20 mouse cellular contexts compared by ENCODE assay signal in the genomic region with DNA sequence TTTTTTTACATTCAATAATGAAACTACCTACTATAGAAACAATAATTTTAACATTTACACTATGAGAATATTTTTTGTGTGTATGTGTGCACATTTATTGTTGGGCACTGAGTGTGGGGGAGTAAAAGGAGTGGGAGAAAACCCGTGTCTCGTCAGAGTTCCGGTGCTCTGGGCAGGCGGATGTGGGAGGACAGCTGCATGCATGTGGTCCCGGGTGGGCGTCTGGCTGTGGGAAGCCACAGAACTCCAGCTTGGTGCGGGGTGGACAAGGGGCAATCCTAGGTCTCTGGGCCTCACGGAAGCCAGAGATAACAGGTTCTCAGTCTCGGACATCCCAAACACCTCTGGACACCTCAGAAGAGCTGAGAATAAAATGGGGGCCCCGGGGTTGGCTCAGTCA. TPM values are rescaled to one million over a fixed set of nuclear protein-coding genes. Genes with fewer than 3 reads are reported as not detected.
DNase-seq lines count a peak whose midpoint lies in the region; ATAC-seq and TF ChIP-seq lines count a peak whose summit lies in the region.
"Had no signal": no experiment of that assay in that cellular context is flagged by ENCODE, and none has a peak within 500 bp of the region (broad histone marks: within the 10 kb centered on the region; RNA-seq: fewer than 3 reads in every experiment).

No protein-coding gene starts in this region.

- 34% methylated on average over 10 of the region's 10 CpGs for WGBS in kidney, postnatal 0 days
- 64% methylated on average over 10 of the region's 10 CpGs for WGBS in liver, embryonic 14.5 days (ENCODE audit: insufficient replicate concordance)

- H3ac ChIP-seq in C2C12 (ENCODE audit: control insufficient read depth, insufficient read length, low read depth) = no peak overlapping the region

- DNase-seq in heart, adult 11 months = peak; percentile 78
- DNase-seq in heart, postnatal 4 days = no peak
- DNase-seq in kidney, postnatal 0 days (ENCODE audit: low spot score) = peak; percentile 40
- no peak for DNase-seq in kidney, adult 9 months
- no peak for DNase-seq in liver, embryonic 14.5 days (ENCODE audit: low read depth in 3 of 3, low spot score in 3 of 3)
- DNase-seq in liver = no peak
- DNase-seq: adrenal gland, postnatal 14 days; cerebellum, adult 9-11 months; gastrocnemius, postnatal 10 days; heart, adult 18-20 months; lung, postnatal 4 days; retina, postnatal 1 day; thymus, postnatal 25 days had no signal

- ATAC-seq in kidney, postnatal 0 days (replicated peaks; ENCODE audit: low FRiP score, low read depth) = 0 out of 2 replicates have a peak, but pooled peaks have one; percentile 66
- 0 out of 2 replicates have a peak, but pooled peaks have one; percentile 13 for ATAC-seq in liver, embryonic 14.5 days (ENCODE audit: insufficient read depth)
- ATAC-seq: activated CD4-positive, CD25-positive, alpha-beta regulatory T cell, adult 4 months; liver, embryonic 12.5 days had no signal

- no peaks in the 10 kb centered on the region for H3K4me1 ChIP-seq in kidney, postnatal 0 days (replicated peaks; ENCODE audit: insufficient read depth, low read length)
- H3K4me1 ChIP-seq in liver, embryonic 14.5 days (replicated peaks; ENCODE audit: control insufficient read depth in 2 of 2, insufficient read depth in 2 of 2, low read length in 1 of 2) = no peaks in the 10 kb centered on the region
- H3K4me1 ChIP-seq: forebrain, embryonic 12.5 days; heart, embryonic 13.5 days; liver, embryonic 12.5 days; lung, embryonic 15.5 days had no signal

- no peak overlapping the region for H3K27ac ChIP-seq in kidney, postnatal 0 days
- H3K27ac ChIP-seq in liver, embryonic 14.5 days = no peak overlapping the region
- H3K27ac ChIP-seq: forebrain, embryonic 12.5 days; heart, embryonic 13.5 days; liver, embryonic 12.5 days; lung, embryonic 15.5 days had no signal

- H3K79me3 ChIP-seq in C2C12 (ENCODE audit: low read depth) = no peaks in the 10 kb centered on the region

- no peak for TF ChIP-seq CTCF in kidney, postnatal 0 days (IDR thresholded peaks at IDR 0.05; ENCODE audit: low read depth)
- TF ChIP-seq CTCF in liver, embryonic 14.5 days (IDR thresholded peaks at IDR 0.05; ENCODE audit: low read depth) = no peak
- no peak for TF ChIP-seq CTCF in C2C12 (IDR thresholded peaks at IDR 0.05; ENCODE audit: control insufficient read depth, insufficient read depth, insufficient read length)

- no peak for TF ChIP-seq EP300 in liver, embryonic 14.5 days (IDR thresholded peaks at IDR 0.05; ENCODE audit: low read depth)

- H3K79me2 ChIP-seq in C2C12 (ENCODE audit: control insufficient read depth, insufficient read depth) = no peaks in the 10 kb centered on the region

- H3K27me3 ChIP-seq in kidney, postnatal 0 days (ENCODE audit: insufficient read depth, low read length) = no peaks in the 10 kb centered on the region
- H3K27me3 ChIP-seq in liver, embryonic 14.5 days (ENCODE audit: control insufficient read depth, insufficient read depth, low read length) = no peaks in the 10 kb centered on the region
- no peaks in the 10 kb centered on the region for H3K27me3 ChIP-seq in C2C12 (ENCODE audit: control insufficient read depth, insufficient read depth, insufficient read length)
- H3K27me3 ChIP-seq: forebrain, embryonic 12.5 days; heart, embryonic 13.5 days; liver, embryonic 12.5 days; lung, embryonic 15.5 days had no signal

- no peak overlapping the region for H3K4me2 ChIP-seq in kidney, postnatal 0 days (ENCODE audit: low read length)
- no peak overlapping the region for H3K4me2 ChIP-seq in liver, embryonic 14.5 days (ENCODE audit: low read depth)
- H3K4me2 ChIP-seq: forebrain, embryonic 12.5 days; heart, embryonic 13.5 days; liver, embryonic 12.5 days; lung, embryonic 15.5 days had no signal

- no peak overlapping the region for H3K4me3 ChIP-seq in kidney, postnatal 0 days (replicated peaks; ENCODE audit: low read depth, low read length)
- H3K4me3 ChIP-seq in liver, embryonic 14.5 days (ENCODE audit: insufficient read depth in 1 of 2, low read depth in 2 of 2, low read length in 2 of 2) = no peak overlapping the region
- no peak overlapping the region for H3K4me3 ChIP-seq in C2C12 (ENCODE audit: insufficient read depth, poor library complexity, severe bottlenecking)
- H3K4me3 ChIP-seq: forebrain, embryonic 12.5 days; heart, embryonic 13.5 days; liver, embryonic 12.5 days; lung, embryonic 15.5 days had no signal

- H3K9ac ChIP-seq in kidney, postnatal 0 days (ENCODE audit: low read depth, low read length) = no peak overlapping the region
- no peak overlapping the region for H3K9ac ChIP-seq in liver, embryonic 14.5 days (replicated peaks)
- H3K9ac ChIP-seq: forebrain, embryonic 12.5 days; heart, embryonic 13.5 days; liver, embryonic 12.5 days; lung, embryonic 15.5 days had no signal

- H3K36me3 ChIP-seq in kidney, postnatal 0 days (ENCODE audit: insufficient read depth, low read length) = no peaks in the 10 kb centered on the region
- no peaks in the 10 kb centered on the region for H3K36me3 ChIP-seq in liver, embryonic 14.5 days (replicated peaks; ENCODE audit: control insufficient read depth, insufficient read depth, low read depth)
- H3K36me3 ChIP-seq in C2C12 (ENCODE audit: control insufficient read depth, insufficient read depth) = no peaks in the 10 kb centered on the region
- H3K36me3 ChIP-seq: forebrain, embryonic 12.5 days; G1E; heart, embryonic 13.5 days; liver, embryonic 12.5 days; lung, embryonic 15.5 days had no signal

- H3K9me3 ChIP-seq in kidney, postnatal 0 days (replicated peaks; ENCODE audit: low read length) = no peaks in the 10 kb centered on the region
- no peaks in the 10 kb centered on the region for H3K9me3 ChIP-seq in liver, embryonic 14.5 days (ENCODE audit: control insufficient read depth, low read length)
- H3K9me3 ChIP-seq: forebrain, embryonic 12.5 days; G1E; liver, embryonic 12.5 days; lung, embryonic 15.5 days had no signal

TF ChIP-seq in C2C12, 6 proteins besides CTCF, POLR2A, EP300 and RAD21:
- no peak for TF ChIP-seq MAX (IDR thresholded peaks at IDR 0.05)
- peak; percentile 40 for TF ChIP-seq MYOD1 (IDR thresholded peaks at IDR 0.05; ENCODE audit: control insufficient read depth, insufficient read length, low read depth)
- TF ChIP-seq USF1 (IDR thresholded peaks at IDR 0.05; ENCODE audit: low read depth) = no peak
- TF ChIP-seq MYOG (IDR thresholded peaks at IDR 0.05; ENCODE audit: control insufficient read depth, extremely low read depth, insufficient read length) = no peak
- TF ChIP-seq FOSL1 (IDR thresholded peaks at IDR 0.05; ENCODE audit: insufficient read depth, low read length, poor library complexity, severe bottlenecking) = no peak
- TF ChIP-seq CEBPB (IDR thresholded peaks at IDR 0.05; ENCODE audit: low read depth) = no peak

RNA-seq across cellular contexts. Expression of gene Bicd1, which starts 37.2 kb away (rescaled TPM):
- 1 to 10 TPM; 4.4 to 4.6 TPM for total RNA-seq in heart, postnatal 4 days (2021)
- polyA plus RNA-seq in kidney, postnatal 0 days (2015; fragmentation: Nextera tagmentation; extraction: Ambion mirVana) = 6.8 and 9.2 TPM in 2 replicates
- polyA plus RNA-seq in liver, embryonic 14.5 days (2012; rRNA removed) = 0.20 and 0.80 TPM in 2 replicates
- 0.32 and 0.75 TPM in 2 replicates for polyA plus RNA-seq in liver, embryonic 14.5 days (2014; fragmentation: Nextera tagmentation; extraction: Ambion mirVana)
- 1.2 TPM for polyA plus RNA-seq in C2C12 (2012; fragmentation: generic; extraction: Trizol)

Comparison
In these comparisons a context has a peak if more than half of its experiments do, and no peak if none do; other contexts are left out.
1. DNase-seq: peak in heart, adult 11 months (single experiment) and kidney, postnatal 0 days (single experiment); none in heart, postnatal 4 days (single experiment), kidney, adult 9 months (single experiment), liver, embryonic 14.5 days (0 of 3) and liver (single experiment).